Mouse (Mus musculus) naive thymus-derived CD4-positive, alpha-beta T cell, adult 2 months (primary cell): ENCODE results near the gene Rsph6a.

Experiments
- DNase-seq: peaks from one replicate; pipeline ENCODE4 v3.0.0-alpha.2; 2011; ENCODE audit warnings: low read depth

Rsph6a gene

GRCm38 (mm10) chr7:19078732-19079131 lies 24.2 kb downstream of the Rsph6a start:
- DNase-seq, result peak; percentile 24

GRCm38 (mm10) chr7:19080451-19080950 lies 26.0 kb downstream of the Rsph6a start:
- peak; percentile 8 for DNase-seq

GRCm38 (mm10) chr7:19082171-19082570 lies 27.7 kb downstream of the Rsph6a start:
- no peak for DNase-seq

GRCm38 (mm10) chr7:19083096-19083495 lies 28.6 kb downstream of the Rsph6a start:
- peak; percentile 16 for DNase-seq

GRCm38 (mm10) chr7:19083701-19084100 lies 29.2 kb downstream of the Rsph6a start, which contains the start of gene Dmpk:
TSS of gene Dmpk (plus strand) at chr7:19083849.
- no peak for DNase-seq

GRCm38 (mm10) chr7:19084277-19084771 lies 29.8 kb downstream of the Rsph6a start:
- DNase-seq, result peak; percentile 19

GRCm38 (mm10) chr7:19084921-19085473 lies 30.5 kb downstream of the Rsph6a start:
- peak; percentile 4 for DNase-seq

- DNase-seq, result peak; percentile 21
Observed at GRCm38 (mm10) chr7:19085495-19085894, 31.0 kb downstream of the Rsph6a start.

GRCm38 (mm10) chr7:19086042-19086441 lies 31.6 kb downstream of the Rsph6a start:
- DNase-seq, result peak; percentile 54

- peak; percentile 5 for DNase-seq
Observed at GRCm38 (mm10) chr7:19086760-19087159, 32.3 kb downstream of the Rsph6a start.

GRCm38 (mm10) chr7:19088813-19089212 lies 34.3 kb downstream of the Rsph6a start:
- DNase-seq, result peak; percentile 83

GRCm38 (mm10) chr7:19091913-19092312 lies 37.4 kb downstream of the Rsph6a start:
- no peak for DNase-seq

GRCm38 (mm10) chr7:19092381-19093173 lies 38.1 kb downstream of the Rsph6a start:
- peak; percentile 47 for DNase-seq

- peak; percentile 90 for DNase-seq
Observed at GRCm38 (mm10) chr7:19093174-19093521, 38.7 kb downstream of the Rsph6a start.

GRCm38 (mm10) chr7:19093537-19094385 lies 39.3 kb downstream of the Rsph6a start:
- peak; percentile 87 for DNase-seq

- peak; percentile 51 for DNase-seq
Observed at GRCm38 (mm10) chr7:19094471-19094825, 40.0 kb downstream of the Rsph6a start, which contains the start of gene Six5. TSS of gene Six5 (plus strand) at chr7:19094594.

- DNase-seq, result peak; percentile 57
Observed at GRCm38 (mm10) chr7:19094826-19095750, 40.6 kb downstream of the Rsph6a start.

- peak; percentile 29 for DNase-seq
Observed at GRCm38 (mm10) chr7:19095751-19096110, 41.2 kb downstream of the Rsph6a start.

- DNase-seq, result peak; percentile 6
Observed at GRCm38 (mm10) chr7:19096421-19096976, 42.0 kb downstream of the Rsph6a start.

GRCm38 (mm10) chr7:19097217-19097616 lies 42.7 kb downstream of the Rsph6a start:
- no peak for DNase-seq

- no peak for DNase-seq
Observed at GRCm38 (mm10) chr7:19097863-19098262, 43.4 kb downstream of the Rsph6a start.
